Mouse (Mus musculus) CH12.LX (cell line): ENCODE results near the gene Fbxl15. TPM values are rescaled to one million over a fixed set of nuclear protein-coding genes. Genes with fewer than 3 reads are reported as not detected.

ENCODE experiments used
- DNase-seq: peaks from one replicate; pipeline ENCODE4 v3.0.0-alpha.2; 2013; ENCODE audit errors: extremely low read depth
- H3K27ac ChIP-seq: 2 replicates; pipeline ENCODE4 v1.5.1; 2012; ENCODE audit warnings: low read depth, mild to moderate bottlenecking, control low read depth, moderate library complexity; ENCODE audit not compliant: insufficient read depth
- H3K27me3 ChIP-seq: replicated peaks from 2 replicates; pipeline ENCODE3; 2012; ENCODE audit warnings: inconsistent platforms
- H3K36me3 ChIP-seq, 2 experiments: replicated peaks in 1 of 2; 2 replicates each; pipeline versions ENCODE3 to v1.6.1; 2012; ENCODE audit warnings: inconsistent platforms in 1 of 2, low read length in 1 of 2, mild to moderate bottlenecking in 1 of 2, mixed read lengths in 1 of 2, moderate library complexity in 1 of 2; ENCODE audit not compliant: control insufficient read depth in 1 of 2, insufficient read depth in 1 of 2
- H3K4me1 ChIP-seq, 2 experiments: 2 replicates each; pipeline ENCODE4 v1.6.1; 2012; ENCODE audit warnings: inconsistent platforms in 1 of 2, moderate library complexity in 1 of 2; ENCODE audit not compliant: insufficient read depth in 2 of 2, control insufficient read depth in 1 of 2
- H3K4me2 ChIP-seq: 2 replicates; pipeline ENCODE4 v1.6.1; 2012; ENCODE audit warnings: low read depth, mild to moderate bottlenecking, control low read depth; ENCODE audit not compliant: poor library complexity, insufficient read depth, severe bottlenecking
- H3K4me3 ChIP-seq, 3 experiments: fragments of 150-350 bp in 1 of 3; sonication (generic) in 1 of 3; replicated peaks in 1 of 3; 2 replicates each; pipeline versions ENCODE3 to v1.5.1; 2011 to 2012; ENCODE audit warnings: low read depth in 2 of 3, low read length in 2 of 3, mild to moderate bottlenecking in 2 of 3, moderate library complexity in 2 of 3, control low read depth in 1 of 3, improper control_type of control experiment in 1 of 3, inconsistent platforms in 1 of 3, mixed read lengths in 1 of 3; ENCODE audit not compliant: poor library complexity in 1 of 3
- H3K79me2 ChIP-seq: replicated peaks from 2 replicates; pipeline ENCODE4 v1.6.1; 2012; ENCODE audit warnings: mild to moderate bottlenecking, moderate library complexity; ENCODE audit not compliant: control insufficient read depth, poor library complexity, insufficient read depth, severe bottlenecking; ENCODE audit errors: extremely low read depth
- H3K9ac ChIP-seq: 2 replicates; pipeline ENCODE4 v1.6.1; 2012; ENCODE audit warnings: low read depth, mild to moderate bottlenecking, control low read depth, moderate library complexity; ENCODE audit not compliant: insufficient read depth
- H3K9me3 ChIP-seq: replicated peaks from 2 replicates; pipeline ENCODE3; 2012; ENCODE audit warnings: low read length, inconsistent platforms, mixed read lengths
- BHLHE40 ChIP-seq: IDR thresholded peaks from 2 replicates; pipeline ENCODE4 v1.6.1; 2011; ENCODE audit warnings: mild to moderate bottlenecking, low read depth, low read length, improper control_type of control experiment
- CHD2 ChIP-seq: IDR thresholded peaks from 2 replicates; pipeline ENCODE4 v1.6.1; 2011; ENCODE audit warnings: low read length, improper control_type of control experiment
- CTCF ChIP-seq, 2 experiments: IDR thresholded peaks in 1 of 2; conservative IDR thresholded peaks in 1 of 2; 2 replicates each; pipeline ENCODE4 v1.5.1; 2011 to 2012; ENCODE audit warnings: low read depth in 2 of 2, low read length in 2 of 2, improper control_type of control experiment in 1 of 2, inconsistent platforms in 1 of 2, mild to moderate bottlenecking in 1 of 2, moderate library complexity in 1 of 2
- ETS1 ChIP-seq: conservative IDR thresholded peaks from 2 replicates; pipeline ENCODE4 v1.6.1; 2012; ENCODE audit warnings: low read depth, mild to moderate bottlenecking, inconsistent platforms, low read length, improper control_type of control experiment, moderate library complexity
- HCFC1 ChIP-seq: IDR thresholded peaks from 2 replicates; pipeline ENCODE4 v1.6.1; 2012; ENCODE audit warnings: low read depth, mild to moderate bottlenecking, inconsistent platforms, low read length, improper control_type of control experiment
- JUND ChIP-seq: conservative IDR thresholded peaks from 2 replicates; pipeline ENCODE4 v1.6.1; 2011; ENCODE audit warnings: low read depth, low read length, improper control_type of control experiment
- KAT2A ChIP-seq: IDR thresholded peaks from 2 replicates; pipeline ENCODE4 v1.6.1; 2012; ENCODE audit warnings: low read length, improper control_type of control experiment, inconsistent platforms; ENCODE audit not compliant: insufficient replicate concordance
- MAFK ChIP-seq: IDR thresholded peaks from 2 replicates; pipeline ENCODE4 v1.6.1; 2011; ENCODE audit warnings: low read length, improper control_type of control experiment; ENCODE audit not compliant: insufficient replicate concordance
- MAX ChIP-seq: IDR thresholded peaks from 2 replicates; pipeline ENCODE4 v1.6.1; 2011; ENCODE audit warnings: low read length, improper control_type of control experiment
- MAZ ChIP-seq: IDR thresholded peaks from 2 replicates; pipeline ENCODE4 v1.6.1; 2012; ENCODE audit warnings: low read depth, mild to moderate bottlenecking, inconsistent platforms, low read length, improper control_type of control experiment, moderate library complexity
- MEF2A ChIP-seq: IDR thresholded peaks from 2 replicates; pipeline ENCODE4 v1.6.1; 2014; ENCODE audit warnings: low read depth, mild to moderate bottlenecking, inconsistent platforms, low read length, improper control_type of control experiment, borderline replicate concordance
- MXI1 ChIP-seq: IDR thresholded peaks from 2 replicates; pipeline ENCODE4 v1.6.1; 2011; ENCODE audit warnings: mild to moderate bottlenecking, low read depth, low read length, improper control_type of control experiment
- NELFE ChIP-seq: IDR thresholded peaks from 2 replicates; pipeline ENCODE4 v1.6.1; 2011; ENCODE audit warnings: low read depth, low read length, improper control_type of control experiment
- NRF1 ChIP-seq: IDR thresholded peaks from 2 replicates; pipeline ENCODE4 v1.6.1; 2014; ENCODE audit warnings: low read depth, mild to moderate bottlenecking, inconsistent platforms, low read length, improper control_type of control experiment, moderate library complexity
- POLR2A ChIP-seq: IDR thresholded peaks from 2 replicates; pipeline ENCODE4 v1.6.1; 2011; ENCODE audit warnings: low read depth, mild to moderate bottlenecking, improper control_type of control experiment, low read length
- POLR2AphosphoS2 ChIP-seq: IDR thresholded peaks from 2 replicates; pipeline ENCODE4 v1.6.1; 2011; ENCODE audit warnings: low read depth, low read length, improper control_type of control experiment
- RAD21 ChIP-seq: IDR thresholded peaks from 2 replicates; pipeline ENCODE4 v1.6.1; 2011; ENCODE audit warnings: low read depth, mild to moderate bottlenecking, low read length, improper control_type of control experiment, moderate library complexity
- RCOR1 ChIP-seq: conservative IDR thresholded peaks from 2 replicates; pipeline ENCODE4 v1.6.1; 2012; ENCODE audit warnings: low read depth, mild to moderate bottlenecking, inconsistent platforms, low read length, improper control_type of control experiment
- SMC3 ChIP-seq: IDR thresholded peaks from 2 replicates; pipeline ENCODE4 v1.6.1; 2011; ENCODE audit warnings: low read depth, low read length, improper control_type of control experiment
- TBP ChIP-seq: conservative IDR thresholded peaks from 2 replicates; pipeline ENCODE4 v1.6.1; 2011; ENCODE audit warnings: low read depth, low read length, improper control_type of control experiment
- ZC3H11A ChIP-seq: IDR thresholded peaks from 2 replicates; pipeline ENCODE4 v1.6.1; 2012; ENCODE audit warnings: low read depth, mild to moderate bottlenecking, inconsistent platforms, low read length, improper control_type of control experiment
- ZKSCAN1 ChIP-seq: IDR thresholded peaks from 2 replicates; pipeline ENCODE4 v1.6.1; 2012; ENCODE audit warnings: low read depth, inconsistent platforms, low read length, improper control_type of control experiment, borderline replicate concordance
- ZNF384 ChIP-seq: IDR thresholded peaks from 2 replicates; pipeline ENCODE4 v1.6.1; 2012; ENCODE audit warnings: low read depth, low read length, improper control_type of control experiment, inconsistent platforms
- dilution Hi-C: fragments of 300-500 bp; cut with MboI; formaldehyde crosslinking; loops from 2 replicates; pipeline ENCODE4 v1.14.3; 2020; ENCODE audit warnings: low sequenced_read_pairs; ENCODE audit not compliant: extremely low pct_unique_long_range_greater_than_20kb, extremely low pct_ligation_motif_present
- in situ Hi-C: fragments of 300-500 bp; cut with MboI; formaldehyde crosslinking; loops from 3 replicates; pipeline ENCODE4 v1.14.3; 2019; ENCODE audit warnings: low sequenced_read_pairs, low pct_ligation_motif_present, low pct_unique_long_range_greater_than_20kb, mixed read lengths
- polyA plus RNA-seq: library from polyadenylated mRNA; unstranded; fragments of >175 nt; gene quantifications from 2 replicates; pipeline ENCODE4 v1.2.1, GENCODE M21; 2012; ENCODE audit warnings: low read depth; ENCODE audit not compliant: insufficient read length
- total RNA-seq, 2 experiments: library from RNA; depleted of rRNA; stranded (reverse); fragments of 300-350 nt in 1 of 2; fragments of >200 nt in 1 of 2; gene quantifications; 2 replicates each; pipeline ENCODE4 v1.2.3; 2012 to 2014

The Fbxl15 gene
- total and polyA plus RNA-seq, 3 experiments = 7.6 to 9.9 (median 9.4) TPM

DNA sequence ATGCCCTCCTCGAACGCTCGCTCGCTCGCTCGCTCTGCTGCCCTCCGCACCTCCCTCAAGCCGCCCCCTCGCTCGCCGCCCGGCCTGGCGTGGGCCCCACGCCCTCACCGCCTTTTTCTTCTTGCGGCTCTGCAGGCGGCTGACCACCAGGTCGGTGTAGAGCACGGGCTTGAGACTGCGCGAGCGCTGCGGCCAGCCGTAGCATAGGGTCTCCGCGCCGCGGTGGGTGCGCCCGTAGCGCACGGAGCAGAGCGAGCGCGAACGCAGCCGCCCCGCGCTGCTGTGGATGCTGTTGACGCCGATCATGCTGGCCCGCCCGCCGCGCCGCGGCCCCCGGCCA lies 10.5 kb upstream of the Fbxl15 start:
- in situ Hi-C loops (no loop called here), dilution Hi-C loops (no loop called here)
- Histone ChIP-seq H3K4me1 (peaks cover 3 to 80% of the 10 kb centered on the region in 2 experiments; a peak in 2 of 4 replicates), H3K27me3 (no peaks in the 10 kb centered on the region), H3K9ac (no peak overlapping the region), H3K36me3 (peaks cover 22 to 44% of the 10 kb centered on the region in 2 experiments), H3K27ac (no peak overlapping the region), H3K79me2 (no peaks in the 10 kb centered on the region), H3K9me3 (peaks cover 8% of the 10 kb centered on the region), H3K4me3 (no peak overlapping the region), H3K4me2 (no peak overlapping the region)
- TF ChIP-seq ZKSCAN1 (no peak), RCOR1 (no peak), ETS1 (no peak), MXI1 (no peak), TBP (no peak), CTCF (conservative IDR thresholded peaks at IDR 0.05 in 1 of 2, IDR thresholded peaks at IDR 0.05 in 1 of 2; ENCODE audit: low read depth in 2 of 2, low read length in 2 of 2) (no peak), BHLHE40 (no peak)
- DNase-seq = no peak

DNA sequence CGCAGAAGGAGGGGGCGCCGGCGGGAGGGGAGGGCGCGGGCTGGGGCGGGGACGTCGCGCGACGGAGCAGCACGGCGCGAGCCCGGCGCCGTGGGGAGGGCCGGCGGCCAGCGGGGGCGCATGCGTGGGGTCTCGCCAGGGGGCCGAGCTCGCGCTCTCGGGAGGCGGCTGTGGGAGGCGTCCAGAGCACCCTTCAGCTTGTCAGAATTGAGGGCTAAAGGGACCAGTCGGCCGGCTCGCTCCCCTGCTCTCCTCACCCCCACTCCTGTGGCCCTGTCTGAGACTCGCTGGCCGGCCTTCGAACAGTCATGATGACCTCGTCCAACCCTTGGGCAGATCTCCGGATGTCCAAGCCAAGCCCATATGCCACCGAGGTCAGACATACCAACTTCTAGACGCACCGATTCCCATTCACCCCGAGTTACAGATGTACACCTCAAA lies 9.9 kb upstream of the Fbxl15 start:
- in situ Hi-C loops = no loop called here
- Histone ChIP-seq H3K4me3 (no peak overlapping the region), H3K27ac (no peak overlapping the region), H3K27me3 (peaks cover 5% of the 10 kb centered on the region), H3K36me3 (peaks cover 16 to 39% of the 10 kb centered on the region in 2 experiments), H3K79me2 (no peaks in the 10 kb centered on the region), H3K4me2 (no peak overlapping the region), H3K9me3 (peaks cover 8% of the 10 kb centered on the region), H3K9ac (no peak overlapping the region), H3K4me1 (peaks cover 3 to 80% of the 10 kb centered on the region in 2 experiments; a peak in 2 of 4 replicates)
- dilution Hi-C loops = no loop called here
- DNase-seq = no peak
- TF ChIP-seq POLR2AphosphoS2 (no peak), MXI1 (no peak), NELFE (no peak), MAFK (no peak), ZC3H11A (no peak), TBP (no peak), MEF2A (no peak), BHLHE40 (no peak), POLR2A (no peak), RAD21 (no peak), HCFC1 (no peak), KAT2A (no peak), NRF1 (no peak), CHD2 (no peak), MAX (no peak), SMC3 (no peak), JUND (no peak), ZNF384 (no peak), MAZ (no peak), RCOR1 (no peak)
